Mouse (Mus musculus) liver, postnatal 0 days (tissue): ENCODE measurements around the gene Dzip1. TPM values are rescaled to one million over a fixed set of nuclear protein-coding genes. Genes with fewer than 3 reads are reported as not detected.

Source experiments
- ATAC-seq: fragments of 200-750 bp; cut with Nextera tagmentation; 2 replicates; pipeline ENCODE4 v1.8.0; 2017; ENCODE audit warnings: mild to moderate bottlenecking, moderate library complexity
- DNase-seq: peaks from one replicate; pipeline ENCODE4 v3.0.0-alpha.2; 2016
- H3K27ac ChIP-seq: fragments of 300-500 bp; sonication (generic); 2 replicates; pipeline ENCODE4 v1.5.1; 2014; ENCODE audit warnings: antibody characterized with exemption, moderate library complexity, mild to moderate bottlenecking, low read depth
- H3K27me3 ChIP-seq: fragments of 300-500 bp; sonication (generic); 2 replicates; pipeline ENCODE4 v1.6.1; 2014; ENCODE audit warnings: low read length, control low read depth, mixed read lengths; ENCODE audit not compliant: insufficient read depth
- H3K36me3 ChIP-seq: fragments of 300-500 bp; sonication (generic); replicated peaks from 2 replicates; pipeline ENCODE4 v1.6.1; 2014; ENCODE audit warnings: mild to moderate bottlenecking, control low read depth, low read length, moderate library complexity, mixed read lengths; ENCODE audit not compliant: insufficient read depth
- H3K4me1 ChIP-seq: fragments of 300-500 bp; sonication (generic); 2 replicates; pipeline ENCODE4 v1.6.1; 2014; ENCODE audit warnings: antibody characterized with exemption, mild to moderate bottlenecking, control low read depth; ENCODE audit not compliant: insufficient read depth
- H3K4me2 ChIP-seq: fragments of 300-500 bp; sonication (generic); 2 replicates; pipeline ENCODE4 v1.6.1; 2014; ENCODE audit warnings: low read depth, mild to moderate bottlenecking, low read length, moderate library complexity, mixed read lengths
- H3K4me3 ChIP-seq: fragments of 300-500 bp; sonication (generic); 2 replicates; pipeline ENCODE4 v1.5.1; 2014; ENCODE audit warnings: low read depth, low read length
- H3K9ac ChIP-seq: fragments of 300-500 bp; sonication (generic); replicated peaks from 2 replicates; pipeline ENCODE4 v1.6.1; 2014; ENCODE audit warnings: mild to moderate bottlenecking, moderate library complexity
- H3K9me3 ChIP-seq: fragments of 300-500 bp; sonication (generic); 2 replicates; pipeline ENCODE4 v1.6.1; 2016; ENCODE audit warnings: mild to moderate bottlenecking, control low read depth, low read length, mixed read lengths
- CTCF ChIP-seq: sonication (generic); IDR thresholded peaks from 2 replicates; pipeline ENCODE4 v1.5.1; 2016; ENCODE audit warnings: antibody characterized with exemption, low read depth
- EP300 ChIP-seq: IDR thresholded peaks from 2 replicates; pipeline ENCODE4 v1.6.1; 2016; ENCODE audit warnings: antibody characterized with exemption, low read depth, mild to moderate bottlenecking
- WGBS: fragments of 180-500 bp; shearing (Covaris S2); extraction: QIAGEN DNeasy Blood & Tissue Kit; methylation state at CpG from one replicate; pipeline ENCODE4 v1.1.7; 2014; ENCODE audit not compliant: insufficient replicate concordance; 5-methylcytosine and 5-hydroxymethylcytosine counted together
- polyA plus RNA-seq: library from polyadenylated mRNA; unstranded; fragments of >200 nt; fragmentation: Nextera tagmentation; extraction: Ambion mirVana; gene quantifications from 2 replicates; pipeline ENCODE4 v1.2.1, GENCODE M21; 2015

Dzip1 gene
- polyA plus RNA-seq, 1 experiment from 2014 or later = 0.42 TPM

DNA sequence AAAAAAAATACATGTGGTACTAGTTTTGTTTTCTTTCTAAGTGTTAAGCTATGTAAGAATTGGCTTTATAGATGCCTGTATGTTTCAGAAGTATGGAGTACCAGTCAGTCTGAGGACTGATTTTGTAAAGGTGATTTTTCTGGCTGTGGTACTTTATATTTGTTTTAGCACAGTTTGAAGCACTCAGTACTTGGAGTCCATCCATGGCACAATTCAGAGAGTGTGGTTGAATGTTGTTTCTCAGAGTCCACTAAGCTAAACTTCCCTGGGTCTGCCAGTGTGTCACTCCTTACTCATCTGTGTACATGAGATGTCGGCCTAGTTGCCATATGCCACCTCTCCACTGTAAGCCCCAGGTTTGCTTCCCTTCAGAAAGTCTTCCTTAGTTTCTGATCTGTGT is 23.6 kb upstream of the Dzip1 start:
- Histone ChIP-seq H3K27me3 (no peaks in the 10 kb centered on the region), H3K27ac (0 out of 2 replicates have a peak overlapping the region, but pooled peaks have one; percentile 9), H3K4me1 (peaks cover 28% of the 10 kb centered on the region), H3K9me3 (no peaks in the 10 kb centered on the region), H3K36me3 (peaks cover 5% of the 10 kb centered on the region), H3K4me3 (no peak overlapping the region), H3K4me2 (no peak overlapping the region), H3K9ac (no peak overlapping the region)
- no peak for TF ChIP-seq CTCF
- no peak for TF ChIP-seq EP300
- no peak for ATAC-seq
- WGBS = 58% methylated on average over 1 of the region's 1 CpGs
- DNase-seq = no peak

DNA sequence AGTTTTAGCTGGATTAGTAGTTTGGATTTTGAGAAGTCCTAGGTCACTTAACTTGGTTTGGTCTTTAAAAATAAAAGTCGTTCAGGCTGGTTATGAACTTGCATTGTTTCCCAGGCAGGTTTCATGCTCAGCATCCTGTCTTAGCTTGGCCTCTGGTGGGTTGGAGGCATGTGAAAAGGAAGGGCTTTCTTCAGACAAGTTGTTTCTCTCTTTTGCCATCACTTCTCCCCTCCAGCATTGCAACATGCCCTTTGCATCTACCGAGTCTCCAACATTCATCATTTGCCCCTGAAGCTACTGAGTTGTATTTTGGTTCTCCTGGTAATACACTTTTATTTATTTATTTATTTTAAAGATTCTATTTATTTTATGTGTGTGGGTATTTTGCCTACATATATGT is 19.4 kb upstream of the Dzip1 start:
- TF ChIP-seq CTCF (no peak), EP300 (no peak)
- H3K4me1 ChIP-seq = peaks cover 30% of the 10 kb centered on the region
- ATAC-seq (no peak), DNase-seq (no peak)
- no peaks in the 10 kb centered on the region for H3K36me3 ChIP-seq
- H3K9ac ChIP-seq = no peak overlapping the region
- no peaks in the 10 kb centered on the region for H3K9me3 ChIP-seq
- peak overlapping the region; percentile 22; the same call in 1 of the 2 replicates for H3K27ac ChIP-seq
- H3K4me3 ChIP-seq = no peak overlapping the region
- no peak overlapping the region for H3K4me2 ChIP-seq
- no peaks in the 10 kb centered on the region for H3K27me3 ChIP-seq
- WGBS = 44% methylated on average over 2 of the region's 2 CpGs

DNA sequence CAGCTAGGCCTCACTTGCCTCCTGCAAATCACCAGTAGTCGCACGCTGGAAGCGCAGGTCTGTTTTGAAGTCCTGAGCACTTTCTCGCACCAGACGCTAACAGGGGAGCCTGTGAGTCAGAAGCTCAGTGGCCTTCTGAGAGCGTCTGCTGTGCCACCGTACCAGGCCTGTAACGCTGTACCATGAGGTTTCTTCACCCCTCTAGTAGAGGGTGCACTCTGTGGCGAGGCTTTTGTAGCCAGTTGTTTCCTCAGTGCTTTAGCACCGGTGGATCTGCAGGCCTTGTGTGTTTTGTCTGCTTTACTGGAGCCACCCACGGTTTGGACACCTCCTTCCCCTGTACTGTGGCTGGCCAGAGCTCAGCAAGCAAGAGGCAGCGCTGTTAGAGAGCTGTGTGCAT is 16.8 kb upstream of the Dzip1 start:
- no peak for TF ChIP-seq EP300
- TF ChIP-seq CTCF = no peak
- H3K27me3 ChIP-seq = no peaks in the 10 kb centered on the region
- H3K27ac ChIP-seq = peak overlapping the region; percentile 55; the same call in 1 of the 2 replicates
- ATAC-seq (no peak), DNase-seq (no peak)
- H3K4me1 ChIP-seq = peaks cover 35% of the 10 kb centered on the region
- WGBS = 71% methylated on average over 12 of the region's 12 CpGs
- H3K4me2 ChIP-seq = peak overlapping the region; percentile 24; the same call in 1 of the 2 replicates
- no peak overlapping the region for H3K4me3 ChIP-seq
- H3K36me3 ChIP-seq = no peaks in the 10 kb centered on the region
- no peaks in the 10 kb centered on the region for H3K9me3 ChIP-seq
- no peak overlapping the region for H3K9ac ChIP-seq

- no peak for TF ChIP-seq CTCF
- TF ChIP-seq EP300 = no peak
- no peaks in the 10 kb centered on the region for H3K27me3 ChIP-seq
- H3K36me3 ChIP-seq = no peaks in the 10 kb centered on the region
- H3K4me2 ChIP-seq = peak overlapping the region; percentile 77; the same call in 1 of the 2 replicates
- ATAC-seq = no peak
- DNase-seq = peak; percentile 45
- WGBS = 69% methylated on average over 4 of the region's 4 CpGs
- H3K9ac ChIP-seq = peak overlapping the region; percentile 46; the same call in 1 of the 2 replicates
- no peak overlapping the region for H3K4me3 ChIP-seq
- no peaks in the 10 kb centered on the region for H3K9me3 ChIP-seq
- peak overlapping the region; percentile 68 for H3K27ac ChIP-seq
- peaks cover 44% of the 10 kb centered on the region for H3K4me1 ChIP-seq
These were observed 15.7 kb upstream of the Dzip1 start for GRCm38 (mm10) chr14:118940796-118941495.

DNA sequence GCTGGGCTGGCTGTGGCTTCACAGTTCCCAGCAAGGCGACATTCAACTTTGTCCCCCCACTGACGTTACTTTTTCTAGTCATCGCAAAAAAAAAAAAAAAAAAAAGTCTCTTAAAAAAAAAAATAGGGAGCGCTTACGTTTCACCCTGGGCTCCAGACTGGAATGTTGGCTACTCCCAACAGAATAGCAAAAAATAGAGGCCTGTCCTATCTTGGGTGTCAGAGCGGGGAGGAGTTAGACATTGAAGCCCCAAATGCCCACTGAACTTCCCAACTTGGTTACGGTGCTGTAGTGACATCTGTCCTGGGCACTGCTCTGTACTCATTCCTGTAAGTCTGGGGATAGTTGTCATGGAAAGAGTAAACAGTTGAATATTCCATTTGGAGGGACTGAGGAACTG is 13.3 kb upstream of the Dzip1 start:
- 3% methylated on average over 7 of the region's 7 CpGs for WGBS
- no peaks in the 10 kb centered on the region for H3K9me3 ChIP-seq
- no peak for ATAC-seq
- H3K9ac ChIP-seq = peak overlapping the region; percentile 98
- no peak for TF ChIP-seq EP300
- no peak for TF ChIP-seq CTCF
- H3K4me2 ChIP-seq = peak overlapping the region; percentile 77
- DNase-seq = no peak
- peak overlapping the region; percentile 94 for H3K4me3 ChIP-seq
- peaks cover 33% of the 10 kb centered on the region for H3K4me1 ChIP-seq
- no peaks in the 10 kb centered on the region for H3K27me3 ChIP-seq
- H3K27ac ChIP-seq = peak overlapping the region; percentile 96
- no peaks in the 10 kb centered on the region for H3K36me3 ChIP-seq

DNA sequence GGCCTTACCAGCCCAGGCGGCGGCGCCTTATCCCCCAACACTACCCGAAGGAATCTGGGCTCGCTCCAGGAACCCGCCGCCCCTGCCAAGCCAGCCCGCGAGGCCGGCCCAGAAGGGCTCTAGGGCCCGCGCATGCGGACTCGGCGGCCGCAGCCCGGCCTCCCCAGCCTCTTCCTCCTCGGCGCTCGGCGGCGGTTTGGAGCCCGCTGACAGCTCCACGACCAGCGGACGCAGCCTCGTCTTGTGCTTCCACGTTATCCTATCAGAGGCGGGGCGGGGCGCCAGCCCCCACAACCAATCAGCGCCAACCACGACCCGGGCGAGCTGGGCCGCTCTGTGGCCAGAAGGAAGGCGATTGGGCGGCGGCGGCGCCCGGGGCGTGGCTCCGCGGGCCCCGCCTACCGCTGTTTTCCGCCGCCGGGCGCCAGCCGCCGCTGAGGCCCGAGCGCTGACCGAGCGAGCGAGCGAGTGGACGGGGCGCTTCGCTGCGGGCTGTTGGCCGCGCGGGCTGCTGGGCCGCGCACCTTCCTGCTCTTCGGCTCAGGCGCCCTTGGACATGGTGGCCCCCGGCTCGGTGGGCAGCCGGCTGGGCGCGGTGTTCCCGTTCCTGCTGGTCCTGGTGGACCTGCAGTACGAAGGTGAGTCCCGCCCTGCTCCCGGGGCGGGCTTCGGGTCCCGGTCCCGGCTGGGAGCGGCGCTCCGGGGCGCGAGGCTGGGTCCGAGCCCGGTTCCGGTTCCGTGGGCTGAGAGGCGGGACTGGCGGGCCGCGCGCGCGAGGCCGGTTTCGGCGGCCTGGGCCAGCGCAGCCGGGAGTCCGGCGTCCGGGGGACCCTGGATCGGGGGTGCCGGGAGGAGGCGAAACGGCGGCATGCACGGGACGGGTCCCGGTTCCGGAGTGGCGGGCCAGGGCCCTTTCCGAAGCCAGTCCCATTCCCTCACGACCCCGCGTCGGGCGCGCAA is 12.6 kb upstream of the Dzip1 start, which contains the start of gene Dnajc3:
Gene Dnajc3, plus strand, starts transcription at position 444 of the 960 bp plus-strand sequence.
- ATAC-seq (peak; percentile 97), DNase-seq (peak; percentile 99)
- peak within 1 kb of the TSS; percentile 98 for H3K9ac ChIP-seq
- peak within 1 kb of the TSS; percentile 94 for H3K4me3 ChIP-seq
- TF ChIP-seq EP300 (no peak), CTCF (no peak)
- no peaks in the 10 kb centered on the region for H3K27me3 ChIP-seq
- peak within 1 kb of the TSS; percentile 98 for H3K4me2 ChIP-seq
- under 1% methylated on average over 83 of the region's 124 CpGs for WGBS
- H3K9me3 ChIP-seq = no peaks in the 10 kb centered on the region
- H3K36me3 ChIP-seq = no peaks in the 10 kb centered on the region
- H3K27ac ChIP-seq = peak within 1 kb of the TSS; percentile 96
- H3K4me1 ChIP-seq = peaks cover 32% of the 10 kb centered on the region
